Mouse (Mus musculus): Measurements from ENCODE around the gene Rfc2. TPM values are rescaled to one million over a fixed set of nuclear protein-coding genes. Genes with fewer than 3 reads are reported as not detected.

The Rfc2 gene
- total and polyA plus RNA-seq, 3 experiments, result 222 to 283 (median 237) TPM

DNA sequence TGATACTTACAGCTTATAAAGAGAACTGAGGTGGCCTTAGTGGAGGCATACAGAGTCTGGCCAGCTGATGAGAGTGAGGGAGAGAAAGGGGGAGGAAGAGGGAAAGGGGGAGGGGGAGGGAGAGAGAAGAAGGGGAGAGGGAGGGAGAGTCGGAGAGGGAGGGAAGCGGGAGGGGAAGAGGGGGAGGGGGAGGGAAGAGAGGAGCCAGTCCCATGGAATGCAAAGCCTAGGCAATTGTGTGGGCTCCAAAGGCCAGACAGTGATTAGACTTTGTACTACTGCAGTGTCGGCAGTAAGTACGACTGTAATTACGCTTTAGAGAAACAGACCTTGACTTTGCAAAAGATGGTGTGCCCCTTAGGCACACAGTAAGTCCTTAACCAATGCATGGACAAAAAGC is 32.9 kb upstream of the Rfc2 start:
- Histone ChIP-seq H3K4me2 (ENCODE audit: insufficient read depth, low read depth, poor library complexity, severe bottlenecking) (no peak overlapping the region), H3K9ac (ENCODE audit: insufficient read depth, low read depth) (no peak overlapping the region), H3K9me3 (replicated peaks; ENCODE audit: low read length) (no peaks in the 10 kb centered on the region), H3K4me1 (ENCODE audit: control insufficient read depth in 1 of 2, insufficient read depth in 2 of 2) (peaks cover 6 to 36% of the 10 kb centered on the region in 2 experiments), H3K36me3 (replicated peaks in 1 of 2; ENCODE audit: control insufficient read depth in 1 of 2, insufficient read depth in 1 of 2, low read length in 1 of 2) (peaks cover 0 to 22% of the 10 kb centered on the region in 2 experiments), H3K27ac (ENCODE audit: insufficient read depth, low read depth) (no peak overlapping the region), H3K27me3 (replicated peaks) (no peaks in the 10 kb centered on the region), H3K79me2 (replicated peaks; ENCODE audit: control insufficient read depth, extremely low read depth, insufficient read depth, poor library complexity, severe bottlenecking) (no peaks in the 10 kb centered on the region), H3K4me3 (replicated peaks in 1 of 3; ENCODE audit: low read depth in 2 of 3, low read length in 2 of 3, poor library complexity in 1 of 3) (no peak overlapping the region)
- in situ Hi-C loops (cut with MboI; ENCODE audit: low pct_ligation_motif_present, low pct_unique_long_range_greater_than_20kb, low sequenced_read_pairs), result no loop called here
- dilution Hi-C loops (cut with MboI; ENCODE audit: extremely low pct_ligation_motif_present, extremely low pct_unique_long_range_greater_than_20kb, low sequenced_read_pairs), result no loop called here
- TF ChIP-seq USF2 (conservative IDR thresholded peaks at IDR 0.05; ENCODE audit: low read depth, low read length), result no peak
- TF ChIP-seq CHD1 (IDR thresholded peaks at IDR 0.05; ENCODE audit: low read depth, low read length), result no peak
- TF ChIP-seq EP300 (IDR thresholded peaks at IDR 0.05; ENCODE audit: low read length), result no peak
- TF ChIP-seq SIN3A (IDR thresholded peaks at IDR 0.05; ENCODE audit: low read length), result no peak
- no peak for DNase-seq (ENCODE audit: extremely low read depth)

DNA sequence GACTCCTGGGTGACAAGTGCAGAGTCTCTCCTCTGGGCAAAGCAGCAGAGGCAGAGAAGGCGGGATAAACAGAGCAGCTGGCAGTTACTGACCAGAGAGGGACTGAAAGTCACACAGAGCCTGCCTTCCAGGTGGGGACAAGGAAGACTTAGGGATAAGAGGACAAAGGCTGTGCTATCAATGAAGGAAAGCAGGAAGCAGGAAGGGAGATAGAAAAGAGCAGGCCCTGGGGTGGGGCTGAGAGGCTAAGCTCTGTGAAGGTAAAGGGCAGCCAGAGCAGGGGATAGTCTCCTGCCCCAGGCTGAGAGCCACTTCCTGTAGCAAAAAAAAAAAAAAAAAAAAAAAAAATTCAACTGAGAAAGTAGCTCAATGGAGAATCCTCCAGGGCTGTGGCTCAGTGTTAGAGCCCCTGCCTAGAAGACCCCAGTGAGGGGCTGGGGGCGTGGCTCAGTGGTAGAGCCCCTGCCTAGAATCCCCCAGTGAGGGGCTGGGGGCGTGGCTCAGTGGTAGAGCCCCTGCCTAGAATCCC is 31.5 kb upstream of the Rfc2 start:
- Histone ChIP-seq H3K4me1 (ENCODE audit: control insufficient read depth in 1 of 2, insufficient read depth in 2 of 2) (peaks cover 6 to 46% of the 10 kb centered on the region in 2 experiments), H3K4me3 (replicated peaks in 1 of 3; ENCODE audit: low read depth in 2 of 3, low read length in 2 of 3, poor library complexity in 1 of 3) (no peak overlapping the region)

DNA sequence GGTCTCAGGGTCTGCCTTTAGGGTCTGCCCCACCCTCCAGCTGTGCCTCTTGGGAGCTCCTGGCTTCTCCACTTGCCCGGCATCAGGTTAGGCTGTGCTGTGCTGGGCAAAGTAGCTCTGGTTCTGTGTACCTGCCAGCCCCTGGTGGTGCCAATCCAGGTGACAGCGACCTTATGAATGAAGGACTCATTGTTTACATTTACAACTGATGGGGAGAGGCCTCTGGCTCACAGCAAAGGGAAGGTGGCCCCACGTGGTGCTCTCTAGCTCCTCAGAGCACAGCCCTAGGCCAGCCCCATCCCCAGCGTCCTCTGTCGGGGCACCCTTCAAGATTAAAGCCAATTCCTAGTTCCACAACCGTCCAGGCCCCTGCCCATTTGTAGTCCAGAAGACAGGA is 30.3 kb upstream of the Rfc2 start:
- Histone ChIP-seq H3K9ac (ENCODE audit: insufficient read depth, low read depth) (0 out of 2 replicates have a peak overlapping the region, but pooled peaks have one; percentile 54), H3K79me2 (replicated peaks; ENCODE audit: control insufficient read depth, extremely low read depth, insufficient read depth, poor library complexity, severe bottlenecking) (no peaks in the 10 kb centered on the region), H3K36me3 (replicated peaks in 1 of 2; ENCODE audit: control insufficient read depth in 1 of 2, insufficient read depth in 1 of 2, low read length in 1 of 2) (peaks cover 0 to 10% of the 10 kb centered on the region in 2 experiments), H3K9me3 (replicated peaks; ENCODE audit: low read length) (no peaks in the 10 kb centered on the region), H3K4me2 (ENCODE audit: insufficient read depth, low read depth, poor library complexity, severe bottlenecking) (peak overlapping the region; percentile 42), H3K27ac (ENCODE audit: insufficient read depth, low read depth) (no peak overlapping the region), H3K4me1 (ENCODE audit: control insufficient read depth in 1 of 2, insufficient read depth in 2 of 2) (peaks cover 6 to 46% of the 10 kb centered on the region in 2 experiments), H3K27me3 (replicated peaks) (no peaks in the 10 kb centered on the region), H3K4me3 (replicated peaks in 1 of 3; ENCODE audit: low read depth in 2 of 3, low read length in 2 of 3, poor library complexity in 1 of 3) (peak overlapping the region; percentile 70 to 90 (median 79))
- dilution Hi-C loops (cut with MboI; ENCODE audit: extremely low pct_ligation_motif_present, extremely low pct_unique_long_range_greater_than_20kb, low sequenced_read_pairs), result no loop called here
- no peak for TF ChIP-seq TBP (conservative IDR thresholded peaks at IDR 0.05; ENCODE audit: low read depth, low read length)
- no peak for TF ChIP-seq ZMIZ1 (IDR thresholded peaks at IDR 0.05; ENCODE audit: low read depth, low read length)
- TF ChIP-seq JUN (IDR thresholded peaks at IDR 0.05; ENCODE audit: insufficient read depth, low read depth, low read length), result no peak
- TF ChIP-seq ZKSCAN1 (IDR thresholded peaks at IDR 0.05; ENCODE audit: borderline replicate concordance, low read depth, low read length), result no peak
- TF ChIP-seq TCF12 (IDR thresholded peaks at IDR 0.05; ENCODE audit: low read depth, low read length), result no peak
- no peak for TF ChIP-seq MAZ (IDR thresholded peaks at IDR 0.05; ENCODE audit: low read depth, low read length)
- no peak for TF ChIP-seq RAD21 (IDR thresholded peaks at IDR 0.05; ENCODE audit: low read depth, low read length)
- no peak for DNase-seq (ENCODE audit: extremely low read depth)
- in situ Hi-C loops (cut with MboI; ENCODE audit: low pct_ligation_motif_present, low pct_unique_long_range_greater_than_20kb, low sequenced_read_pairs), result loop anchor here (5.0 kb wide), 1 partner anchor 44 kb away; no protein-coding TSS in a partner anchor

More for the DNA sequence above, 31.5 kb upstream of the Rfc2 start:
- in situ Hi-C loops (cut with MboI; ENCODE audit: low pct_ligation_motif_present, low pct_unique_long_range_greater_than_20kb, low sequenced_read_pairs) (loop anchor here (5.0 kb wide), 1 partner anchor 42 kb away; no protein-coding TSS in a partner anchor), dilution Hi-C loops (cut with MboI; ENCODE audit: extremely low pct_ligation_motif_present, extremely low pct_unique_long_range_greater_than_20kb, low sequenced_read_pairs) (no loop called here)
- Histone ChIP-seq H3K27me3 (replicated peaks) (no peaks in the 10 kb centered on the region), H3K4me2 (ENCODE audit: insufficient read depth, low read depth, poor library complexity, severe bottlenecking) (no peak overlapping the region), H3K36me3 (replicated peaks in 1 of 2; ENCODE audit: control insufficient read depth in 1 of 2, insufficient read depth in 1 of 2, low read length in 1 of 2) (peaks cover 0 to 14% of the 10 kb centered on the region in 2 experiments), H3K9me3 (replicated peaks; ENCODE audit: low read length) (no peaks in the 10 kb centered on the region), H3K79me2 (replicated peaks; ENCODE audit: control insufficient read depth, extremely low read depth, insufficient read depth, poor library complexity, severe bottlenecking) (no peaks in the 10 kb centered on the region), H3K27ac (ENCODE audit: insufficient read depth, low read depth) (no peak overlapping the region), H3K9ac (ENCODE audit: insufficient read depth, low read depth) (no peak overlapping the region)
- no peak for DNase-seq (ENCODE audit: extremely low read depth)
- no peak for TF ChIP-seq BHLHE40 (IDR thresholded peaks at IDR 0.05; ENCODE audit: low read depth, low read length)
- TF ChIP-seq ZNF384 (IDR thresholded peaks at IDR 0.05; ENCODE audit: low read depth, low read length), result peak; percentile 66
- TF ChIP-seq USF1 (IDR thresholded peaks at IDR 0.05; ENCODE audit: low read depth, low read length), result no peak
- no peak for TF ChIP-seq E2F4 (IDR thresholded peaks at IDR 0.05; ENCODE audit: insufficient replicate concordance, low read depth, low read length)
